Mouse (Mus musculus) limb, embryonic 11.5 days (tissue): ENCODE data around the gene Camk1d. TPM values are rescaled to one million over a fixed set of nuclear protein-coding genes. Genes with fewer than 3 reads are reported as not detected.

ENCODE experiments used
- ATAC-seq: fragments of 200-750 bp; cut with Nextera tagmentation; 2 replicates; pipeline ENCODE4 v1.8.0; 2017; ENCODE audit warnings: low read depth; ENCODE audit not compliant: insufficient number of reproducible peaks, low FRiP score, low TSS enrichment
- DNase-seq: peaks from one replicate; pipeline ENCODE4 v3.0.0-alpha.2; 2015; ENCODE audit warnings: low spot score
- H3K27ac ChIP-seq: fragments of 300-500 bp; sonication (generic); replicated peaks from 2 replicates; pipeline ENCODE4 v1.5.1; 2014; ENCODE audit warnings: low read depth, mild to moderate bottlenecking, low read length
- H3K27me3 ChIP-seq: fragments of 300-500 bp; sonication (generic); 2 replicates; pipeline ENCODE4 v1.6.1; 2014; ENCODE audit warnings: mild to moderate bottlenecking, low read length, mixed read lengths; ENCODE audit not compliant: control insufficient read depth, insufficient read depth
- H3K36me3 ChIP-seq: fragments of 300-500 bp; sonication (generic); 2 replicates; pipeline ENCODE4 v1.6.1; 2014; ENCODE audit warnings: mild to moderate bottlenecking, low read length, moderate library complexity, mixed read lengths; ENCODE audit not compliant: control insufficient read depth, insufficient read depth
- H3K4me1 ChIP-seq: fragments of 300-500 bp; sonication (generic); 2 replicates; pipeline ENCODE4 v1.6.1; 2014; ENCODE audit warnings: low read length, mixed read lengths; ENCODE audit not compliant: control insufficient read depth, insufficient read depth
- H3K4me2 ChIP-seq: fragments of 300-500 bp; sonication (generic); 2 replicates; pipeline ENCODE4 v1.6.1; 2014; ENCODE audit warnings: low read depth, mild to moderate bottlenecking, moderate library complexity; ENCODE audit not compliant: severe bottlenecking
- H3K4me3 ChIP-seq: fragments of 300-500 bp; sonication (generic); 2 replicates; pipeline ENCODE4 v1.5.1; 2014; ENCODE audit warnings: low read depth, low read length
- H3K9ac ChIP-seq: fragments of 300-500 bp; sonication (generic); 2 replicates; pipeline ENCODE4 v1.6.1; 2014; ENCODE audit warnings: mild to moderate bottlenecking, low read length
- H3K9me3 ChIP-seq: fragments of 300-500 bp; sonication (generic); 2 replicates; pipeline ENCODE4 v1.6.1; 2016; ENCODE audit warnings: low read length; ENCODE audit not compliant: control insufficient read depth
- WGBS: fragments of 180-500 bp; shearing (Covaris S2); extraction: QIAGEN DNeasy Blood & Tissue Kit; methylation state at CpG from one replicate; pipeline ENCODE4 v1.1.7; 2014; 5-methylcytosine and 5-hydroxymethylcytosine counted together
- polyA plus RNA-seq: library from polyadenylated mRNA; unstranded; fragments of >200 nt; fragmentation: Nextera tagmentation; extraction: Ambion mirVana; gene quantifications from 2 replicates; pipeline ENCODE4 v1.2.1, GENCODE M21; 2014

Camk1d gene
- polyA plus RNA-seq, 1 experiment from 2014 or later: 0.92 TPM

DNA sequence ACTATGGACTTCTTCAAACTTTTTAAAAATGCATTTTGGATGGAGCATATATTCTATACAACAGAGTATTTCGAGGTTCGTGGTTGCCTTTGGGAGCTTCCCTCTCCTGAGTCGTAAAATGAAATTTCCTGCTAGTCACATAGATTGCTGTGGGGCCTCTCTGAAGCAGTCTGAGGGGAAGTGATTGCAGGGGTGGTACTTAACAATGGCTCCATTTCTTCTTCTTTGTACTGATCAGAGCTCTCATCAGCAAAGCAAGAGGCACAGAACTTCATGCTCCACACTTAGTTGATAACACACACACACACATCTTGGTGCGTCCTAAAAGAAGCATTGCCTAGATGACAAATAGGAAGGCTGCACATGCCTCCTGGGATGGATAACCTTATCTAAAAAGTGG lies 114.6 kb downstream of the Camk1d start:
- DNase-seq (no peak), ATAC-seq (no peak)
- no peaks in the 10 kb centered on the region for H3K27me3 ChIP-seq
- H3K36me3 ChIP-seq: no peaks in the 10 kb centered on the region
- H3K4me1 ChIP-seq: 0 out of 2 replicates have a peak, but pooled peaks cover 2% of the 10 kb centered on the region
- H3K9me3 ChIP-seq: no peaks in the 10 kb centered on the region
- 48% methylated on average over 4 of the region's 4 CpGs for WGBS
- no peak overlapping the region for H3K4me3 ChIP-seq
- no peak overlapping the region for H3K27ac ChIP-seq
- no peak overlapping the region for H3K4me2 ChIP-seq
- H3K9ac ChIP-seq: no peak overlapping the region

DNA sequence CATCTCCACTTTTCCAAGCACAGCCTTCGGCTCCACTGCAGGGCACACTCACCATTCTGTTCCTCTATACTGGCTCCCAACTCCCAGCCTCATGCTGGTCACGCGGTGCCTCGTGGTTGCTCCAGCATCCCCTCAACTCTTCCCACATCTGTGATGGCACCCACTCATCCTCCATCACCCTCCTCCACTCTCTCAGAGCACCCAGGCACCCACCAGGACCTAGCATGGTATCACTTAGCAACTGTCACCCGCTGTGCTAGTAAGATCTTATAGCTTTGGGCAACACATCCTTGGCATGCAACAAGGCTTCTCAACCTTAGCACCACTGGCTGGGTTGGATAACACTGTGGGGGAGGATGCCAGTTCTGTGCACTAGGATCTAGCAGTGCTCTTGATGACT lies 115.8 kb downstream of the Camk1d start:
- H3K36me3 ChIP-seq: no peaks in the 10 kb centered on the region
- no peaks in the 10 kb centered on the region for H3K27me3 ChIP-seq
- H3K9ac ChIP-seq: no peak overlapping the region
- H3K4me1 ChIP-seq: 0 out of 2 replicates have a peak, but pooled peaks cover 2% of the 10 kb centered on the region
- H3K4me2 ChIP-seq: no peak overlapping the region
- no peak for ATAC-seq
- H3K9me3 ChIP-seq: no peaks in the 10 kb centered on the region
- H3K4me3 ChIP-seq: no peak overlapping the region
- DNase-seq: no peak
- WGBS: 92% methylated on average over 5 of the region's 5 CpGs
- H3K27ac ChIP-seq: no peak overlapping the region

DNA sequence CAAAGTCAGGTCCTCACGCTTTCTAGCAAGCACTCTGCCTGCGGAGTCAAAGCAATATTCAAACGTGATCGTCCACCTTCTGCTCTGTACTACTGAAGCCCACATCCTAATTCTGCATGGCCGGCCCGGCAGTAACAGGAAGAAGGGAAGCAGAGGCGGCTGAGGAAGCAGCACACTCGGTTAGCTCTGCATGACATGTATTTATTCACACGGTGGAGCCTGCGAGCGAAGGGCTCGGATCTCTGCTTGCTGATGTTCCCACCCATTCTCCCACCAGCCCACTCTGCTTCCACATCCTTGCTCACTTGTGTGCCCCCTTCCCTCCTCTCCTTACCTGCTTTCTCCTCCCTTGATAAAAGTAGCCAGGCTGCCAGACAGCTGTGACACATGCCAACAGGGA lies 117.4 kb downstream of the Camk1d start:
- Histone ChIP-seq H3K27me3 (no peaks in the 10 kb centered on the region), H3K9ac (no peak overlapping the region), H3K4me1 (0 out of 2 replicates have a peak, but pooled peaks cover 2% of the 10 kb centered on the region), H3K4me2 (no peak overlapping the region), H3K4me3 (no peak overlapping the region), H3K36me3 (no peaks in the 10 kb centered on the region), H3K27ac (no peak overlapping the region), H3K9me3 (no peaks in the 10 kb centered on the region)
- 57% methylated on average over 11 of the region's 12 CpGs for WGBS
- DNase-seq: no peak
- no peak for ATAC-seq

DNA sequence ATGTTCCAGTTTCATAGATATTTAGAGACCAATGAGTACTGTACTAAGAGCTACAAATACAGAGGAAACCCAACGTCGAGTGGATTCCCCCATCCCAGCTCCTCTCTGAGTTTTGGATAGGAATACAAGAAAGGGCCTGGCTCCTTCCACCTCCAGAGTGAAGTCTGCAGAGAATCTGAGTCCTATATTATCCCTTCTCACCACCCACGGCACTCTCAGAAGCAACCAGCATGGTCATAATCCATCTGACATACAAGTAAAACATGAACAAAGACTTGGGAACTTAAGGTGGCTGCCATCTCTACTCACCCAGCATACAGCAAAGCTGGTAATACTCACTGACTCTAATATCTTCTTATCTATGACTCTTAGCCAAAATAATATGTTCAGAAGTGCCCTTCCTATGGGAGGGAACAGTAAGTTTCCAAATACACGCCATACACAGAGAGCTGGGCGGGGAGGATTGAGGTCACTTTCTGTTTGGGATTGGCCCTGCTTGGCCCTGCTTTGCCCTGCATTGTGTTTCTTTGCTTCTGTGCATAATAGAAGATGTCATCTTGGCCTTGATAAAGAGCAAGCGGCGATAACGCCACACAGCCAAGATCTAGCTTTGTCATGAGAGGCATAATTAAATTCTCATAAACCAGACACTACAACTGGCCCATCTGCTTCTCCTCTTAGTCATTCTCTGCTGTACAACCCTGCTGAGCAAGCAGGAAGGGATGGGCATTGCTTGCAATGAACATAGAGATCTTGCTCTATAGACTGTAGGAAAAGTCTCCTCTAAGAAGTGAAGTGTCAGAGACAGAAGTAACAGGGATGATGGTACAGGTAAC lies 118.7 kb downstream of the Camk1d start:
- DNase-seq (no peak), ATAC-seq (no peak)
- Histone ChIP-seq H3K4me3 (no peak overlapping the region), H3K4me1 (no peaks in the 10 kb centered on the region), H3K36me3 (no peaks in the 10 kb centered on the region), H3K9ac (no peak overlapping the region), H3K27me3 (no peaks in the 10 kb centered on the region), H3K27ac (no peak overlapping the region), H3K9me3 (no peaks in the 10 kb centered on the region), H3K4me2 (no peak overlapping the region)
- WGBS: 92% methylated on average over 8 of the region's 8 CpGs

DNA sequence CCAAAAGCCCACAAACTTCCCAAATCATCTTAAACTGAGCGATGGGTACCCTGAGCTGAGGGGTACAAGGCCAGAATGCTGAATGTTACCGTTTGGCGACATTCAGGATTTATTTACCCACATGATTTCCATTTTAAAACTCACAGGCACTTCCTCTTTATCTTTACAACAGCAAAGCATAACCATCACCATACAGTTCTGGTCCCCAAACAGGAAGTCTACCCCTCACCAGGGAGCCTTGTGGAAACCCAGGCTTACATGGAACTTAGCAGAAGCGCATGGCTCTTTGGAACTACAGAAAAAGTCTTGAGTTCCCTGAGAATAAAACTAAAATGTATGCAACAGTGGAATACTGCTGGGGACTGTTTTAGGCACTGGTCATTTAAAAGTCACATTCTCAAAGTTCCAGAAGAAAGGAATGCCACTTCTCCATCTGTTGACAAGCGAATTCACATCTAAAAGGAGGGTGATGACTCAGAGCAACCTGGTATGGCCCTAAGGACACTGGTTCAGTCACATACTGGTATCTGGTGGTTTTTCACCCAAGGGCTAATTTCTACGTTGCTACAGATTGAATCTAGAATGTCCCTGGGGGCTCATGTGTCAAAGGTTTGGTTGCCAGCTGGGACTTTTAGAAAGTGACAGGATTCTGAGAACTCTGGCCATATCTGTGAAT lies 121.7 kb downstream of the Camk1d start:
- Histone ChIP-seq H3K4me2 (no peak overlapping the region), H3K27me3 (no peaks in the 10 kb centered on the region), H3K9me3 (no peaks in the 10 kb centered on the region), H3K36me3 (no peaks in the 10 kb centered on the region), H3K9ac (no peak overlapping the region), H3K4me3 (no peak overlapping the region), H3K27ac (no peak overlapping the region), H3K4me1 (no peaks in the 10 kb centered on the region)
- 83% methylated on average over 6 of the region's 6 CpGs for WGBS
- DNase-seq: no peak
- ATAC-seq: no peak

DNA sequence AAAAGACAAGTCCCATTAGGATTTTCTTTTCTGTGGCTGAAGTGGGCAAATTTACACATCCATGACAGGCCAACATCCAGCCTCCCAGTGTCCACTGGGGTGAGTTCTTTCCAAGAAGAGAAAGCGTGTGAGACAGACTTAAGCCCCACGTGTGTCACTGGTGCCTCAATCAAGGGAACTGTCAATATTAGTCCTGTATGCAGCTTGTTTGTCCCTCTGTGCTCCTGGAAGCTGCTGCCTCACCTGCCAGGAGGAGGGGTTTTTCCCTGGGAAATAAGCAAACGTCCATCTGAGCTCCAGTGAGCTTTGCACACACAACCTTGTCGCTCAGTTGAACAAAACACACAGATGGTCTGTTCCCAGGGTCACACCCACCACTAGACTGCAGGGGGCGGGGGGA lies 124.2 kb downstream of the Camk1d start:
- DNase-seq (no peak), ATAC-seq (no peak)
- Histone ChIP-seq H3K4me2 (no peak overlapping the region), H3K9me3 (no peaks in the 10 kb centered on the region), H3K36me3 (no peaks in the 10 kb centered on the region), H3K27ac (no peak overlapping the region), H3K4me1 (no peaks in the 10 kb centered on the region), H3K9ac (no peak overlapping the region), H3K4me3 (no peak overlapping the region), H3K27me3 (no peaks in the 10 kb centered on the region)
- 70% methylated on average over 5 of the region's 5 CpGs for WGBS

DNA sequence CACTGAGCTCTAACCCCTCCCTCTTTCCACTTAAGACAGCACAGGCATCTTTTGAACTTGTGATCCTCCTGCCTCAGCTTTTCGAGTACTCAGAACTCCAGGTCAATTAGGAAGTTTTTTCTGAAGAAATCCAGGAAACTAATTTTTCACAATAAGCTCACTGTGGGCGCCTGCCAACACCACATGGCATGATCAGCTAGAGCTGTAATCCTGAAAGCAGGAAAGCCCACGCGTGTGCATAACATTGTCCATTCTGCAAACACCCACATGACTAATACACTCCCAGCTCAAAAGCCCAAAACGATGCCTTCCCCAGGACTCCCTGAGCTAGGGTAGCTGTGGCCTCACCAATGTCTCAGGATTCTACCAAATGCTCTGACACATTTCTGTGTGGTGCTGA lies 125.2 kb downstream of the Camk1d start:
- Histone ChIP-seq H3K4me3 (no peak overlapping the region), H3K4me2 (no peak overlapping the region), H3K9me3 (no peaks in the 10 kb centered on the region), H3K27ac (no peak overlapping the region), H3K9ac (no peak overlapping the region), H3K27me3 (no peaks in the 10 kb centered on the region), H3K4me1 (no peaks in the 10 kb centered on the region), H3K36me3 (no peaks in the 10 kb centered on the region)
- 88% methylated on average over 5 of the region's 5 CpGs for WGBS
- ATAC-seq (no peak), DNase-seq (no peak)

DNA sequence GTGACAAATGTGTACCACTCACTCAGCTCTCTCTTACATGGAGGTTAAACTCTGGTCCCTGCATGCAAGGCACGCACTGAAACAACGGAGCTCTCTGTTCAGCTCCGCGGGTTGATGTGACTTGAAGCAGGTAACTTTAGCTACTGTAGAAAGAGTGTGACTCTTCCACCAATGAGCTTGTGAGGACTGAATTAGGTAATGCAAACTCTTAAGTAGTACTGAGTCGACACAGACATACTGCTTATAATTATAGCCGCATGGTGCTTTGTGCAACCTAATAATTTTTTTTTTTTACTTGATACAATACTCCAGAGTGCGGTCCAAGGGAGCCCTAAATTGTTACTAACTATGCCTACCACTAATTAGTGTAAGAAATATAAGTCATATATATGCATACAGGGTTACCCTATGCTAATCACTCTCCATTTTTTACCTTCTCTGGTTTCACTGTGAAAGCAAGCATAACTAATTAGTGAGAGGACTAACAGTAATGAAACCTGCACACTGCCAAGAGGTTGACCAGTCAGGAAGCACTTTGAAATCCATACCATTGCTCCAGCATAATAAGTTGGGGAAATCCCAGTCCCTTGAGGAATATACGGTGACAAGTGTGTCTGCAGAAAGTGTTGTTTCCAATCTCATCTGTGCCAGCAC lies 125.9 kb downstream of the Camk1d start:
- no peak for DNase-seq
- Histone ChIP-seq H3K4me3 (no peak overlapping the region), H3K27me3 (no peaks in the 10 kb centered on the region), H3K9ac (no peak overlapping the region), H3K36me3 (no peaks in the 10 kb centered on the region), H3K4me2 (no peak overlapping the region), H3K27ac (no peak overlapping the region), H3K4me1 (no peaks in the 10 kb centered on the region), H3K9me3 (no peaks in the 10 kb centered on the region)
- 79% methylated on average over 8 of the region's 8 CpGs for WGBS
- no peak for ATAC-seq
